Mouse (Mus musculus): ENCODE results near the gene Zkscan1. TPM values are rescaled to one million over a fixed set of nuclear protein-coding genes. Genes with fewer than 3 reads are reported as not detected.

The Zkscan1 gene
- polyA plus RNA-seq, 1 experiment from 2014 or later, result 4.2 TPM

GRCm38 (mm10) chr5:138083318-138083900 lies 1.5 kb upstream of the Zkscan1 start:
- WGBS (ENCODE audit: insufficient replicate concordance), result 58% methylated on average over 2 of the region's 2 CpGs
- no peak for DNase-seq

GRCm38 (mm10) chr5:138083936-138084335 lies 948 bp upstream of the Zkscan1 start:
- peaks cover 13% of the 10 kb centered on the region; the same call in 1 of the 2 replicates for H3K36me3 ChIP-seq (replicated peaks; ENCODE audit: insufficient read depth, low read length)
- H3K9ac ChIP-seq (replicated peaks), result no peak overlapping the region
- DNase-seq (no peak), ATAC-seq (no peak)
- H3K4me2 ChIP-seq (ENCODE audit: low read depth, low read length), result no peak overlapping the region
- H3K27me3 ChIP-seq (ENCODE audit: insufficient read depth, low read length), result no peaks in the 10 kb centered on the region
- WGBS (ENCODE audit: insufficient replicate concordance), result 83% methylated on average over 2 of the region's 2 CpGs
- H3K4me1 ChIP-seq (ENCODE audit: insufficient read depth), result peaks cover 36% of the 10 kb centered on the region
- TF ChIP-seq EP300 (IDR thresholded peaks at IDR 0.05; ENCODE audit: low read depth), result no peak
- TF ChIP-seq CTCF (IDR thresholded peaks at IDR 0.05; ENCODE audit: low read depth), result no peak
- no peak overlapping the region for H3K4me3 ChIP-seq (ENCODE audit: low read depth, low read length)
- H3K9me3 ChIP-seq (ENCODE audit: low read length), result no peaks in the 10 kb centered on the region
- peak overlapping the region; percentile 44; the same call in 1 of the 2 replicates for H3K27ac ChIP-seq (ENCODE audit: low read depth)

More at GRCm38 (mm10) chr5:138083318-138083900, 1.5 kb upstream of the Zkscan1 start:
- ATAC-seq, result no peak
- Histone ChIP-seq H3K4me1 (ENCODE audit: insufficient read depth) (peaks cover 32% of the 10 kb centered on the region), H3K4me2 (ENCODE audit: low read depth, low read length) (no peak overlapping the region), H3K27me3 (ENCODE audit: insufficient read depth, low read length) (no peaks in the 10 kb centered on the region), H3K4me3 (ENCODE audit: low read depth, low read length) (no peak overlapping the region), H3K36me3 (replicated peaks; ENCODE audit: insufficient read depth, low read length) (peaks cover 13% of the 10 kb centered on the region; the same call in 1 of the 2 replicates), H3K27ac (ENCODE audit: low read depth) (no peak overlapping the region), H3K9me3 (ENCODE audit: low read length) (no peaks in the 10 kb centered on the region), H3K9ac (replicated peaks) (no peak overlapping the region)
- TF ChIP-seq CTCF (IDR thresholded peaks at IDR 0.05; ENCODE audit: low read depth), result no peak
- no peak for TF ChIP-seq EP300 (IDR thresholded peaks at IDR 0.05; ENCODE audit: low read depth)

GRCm38 (mm10) chr5:138084507-138084906 lies 377 bp upstream of the Zkscan1 start:
- DNase-seq, result no peak
- Histone ChIP-seq H3K27ac (ENCODE audit: low read depth) (peak overlapping the region; percentile 44; the same call in 1 of the 2 replicates), H3K9ac (replicated peaks) (0 out of 2 replicates have a peak overlapping the region, but pooled peaks have one; percentile 35), H3K4me2 (ENCODE audit: low read depth, low read length) (peak overlapping the region; percentile 76), H3K36me3 (replicated peaks; ENCODE audit: insufficient read depth, low read length) (peaks cover 13% of the 10 kb centered on the region; the same call in 1 of the 2 replicates), H3K4me3 (ENCODE audit: low read depth, low read length) (peak overlapping the region; percentile 97), H3K27me3 (ENCODE audit: insufficient read depth, low read length) (no peaks in the 10 kb centered on the region), H3K4me1 (ENCODE audit: insufficient read depth) (peaks cover 36% of the 10 kb centered on the region), H3K9me3 (ENCODE audit: low read length) (no peaks in the 10 kb centered on the region)
- no peak for TF ChIP-seq CTCF (IDR thresholded peaks at IDR 0.05; ENCODE audit: low read depth)
- TF ChIP-seq EP300 (IDR thresholded peaks at IDR 0.05; ENCODE audit: low read depth), result peak; percentile 85
- 26% methylated on average over 2 of the region's 2 CpGs for WGBS (ENCODE audit: insufficient replicate concordance)
- peak; percentile 33 for ATAC-seq

GRCm38 (mm10) chr5:138085421-138085911 lies 582 bp downstream of the Zkscan1 start:
- ATAC-seq (peak; percentile 10; the same call in 1 of the 2 replicates), DNase-seq (no peak)
- H3K4me1 ChIP-seq (ENCODE audit: insufficient read depth), result peaks cover 36% of the 10 kb centered on the region
- H3K4me3 ChIP-seq (ENCODE audit: low read depth, low read length), result peak overlapping the region; percentile 97
- TF ChIP-seq EP300 (IDR thresholded peaks at IDR 0.05; ENCODE audit: low read depth) (no peak), CTCF (IDR thresholded peaks at IDR 0.05; ENCODE audit: low read depth) (no peak)
- H3K27me3 ChIP-seq (ENCODE audit: insufficient read depth, low read length), result no peaks in the 10 kb centered on the region
- H3K27ac ChIP-seq (ENCODE audit: low read depth), result peak overlapping the region; percentile 96
- peak overlapping the region; percentile 76 for H3K4me2 ChIP-seq (ENCODE audit: low read depth, low read length)
- peak overlapping the region; percentile 97 for H3K9ac ChIP-seq (replicated peaks)
- H3K36me3 ChIP-seq (replicated peaks; ENCODE audit: insufficient read depth, low read length), result peaks cover 13% of the 10 kb centered on the region; the same call in 1 of the 2 replicates
- no peaks in the 10 kb centered on the region for H3K9me3 ChIP-seq (ENCODE audit: low read length)
- under 1% methylated on average over 18 of the region's 18 CpGs for WGBS (ENCODE audit: insufficient replicate concordance)

GRCm38 (mm10) chr5:138086842-138087241 lies 2.0 kb downstream of the Zkscan1 start:
- H3K4me1 ChIP-seq (ENCODE audit: insufficient read depth), result peaks cover 36% of the 10 kb centered on the region
- TF ChIP-seq CTCF (IDR thresholded peaks at IDR 0.05; ENCODE audit: low read depth), result no peak
- TF ChIP-seq EP300 (IDR thresholded peaks at IDR 0.05; ENCODE audit: low read depth), result no peak
- peak overlapping the region; percentile 22; the same call in 1 of the 2 replicates for H3K27ac ChIP-seq (ENCODE audit: low read depth)
- H3K4me2 ChIP-seq (ENCODE audit: low read depth, low read length), result peak overlapping the region; percentile 76
- no peaks in the 10 kb centered on the region for H3K9me3 ChIP-seq (ENCODE audit: low read length)
- no peak for ATAC-seq
- no peaks in the 10 kb centered on the region for H3K27me3 ChIP-seq (ENCODE audit: insufficient read depth, low read length)
- 77% methylated on average over 3 of the region's 3 CpGs for WGBS (ENCODE audit: insufficient replicate concordance)
- peak overlapping the region; percentile 97 for H3K9ac ChIP-seq (replicated peaks)
- no peak for DNase-seq
- H3K36me3 ChIP-seq (replicated peaks; ENCODE audit: insufficient read depth, low read length), result peaks cover 13% of the 10 kb centered on the region; the same call in 1 of the 2 replicates
- peak overlapping the region; percentile 97 for H3K4me3 ChIP-seq (ENCODE audit: low read depth, low read length)

GRCm38 (mm10) chr5:138088366-138088765 lies 3.5 kb downstream of the Zkscan1 start:
- Histone ChIP-seq H3K4me1 (ENCODE audit: insufficient read depth) (peaks cover 36% of the 10 kb centered on the region), H3K27me3 (ENCODE audit: insufficient read depth, low read length) (no peaks in the 10 kb centered on the region), H3K4me2 (ENCODE audit: low read depth, low read length) (peak overlapping the region; percentile 49), H3K27ac (ENCODE audit: low read depth) (peak overlapping the region; percentile 83), H3K4me3 (ENCODE audit: low read depth, low read length) (no peak overlapping the region), H3K36me3 (replicated peaks; ENCODE audit: insufficient read depth, low read length) (peaks cover 21% of the 10 kb centered on the region), H3K9ac (replicated peaks) (no peak overlapping the region), H3K9me3 (ENCODE audit: low read length) (no peaks in the 10 kb centered on the region)
- DNase-seq, result no peak
- WGBS (ENCODE audit: insufficient replicate concordance), result 65% methylated on average over 3 of the region's 3 CpGs
- TF ChIP-seq EP300 (IDR thresholded peaks at IDR 0.05; ENCODE audit: low read depth) (no peak), CTCF (IDR thresholded peaks at IDR 0.05; ENCODE audit: low read depth) (no peak)
- ATAC-seq, result no peak
